Mouse (Mus musculus) hindbrain, embryonic 12.5 days (tissue): Measurements from ENCODE around the gene Ecm2. TPM values are rescaled to one million over a fixed set of nuclear protein-coding genes. Genes with fewer than 3 reads are reported as not detected.

Source experiments
- ATAC-seq: fragments of 200-750 bp; cut with Nextera tagmentation; 2 replicates; pipeline ENCODE4 v1.8.0; 2017; ENCODE audit warnings: moderate TSS enrichment; ENCODE audit not compliant: low FRiP score
- H3K27ac ChIP-seq: fragments of 300-500 bp; sonication (generic); 2 replicates; pipeline ENCODE4 v1.5.1; 2016; ENCODE audit warnings: mild to moderate bottlenecking
- H3K27me3 ChIP-seq: fragments of 300-500 bp; sonication (generic); 2 replicates; pipeline ENCODE4 v1.6.1; 2016; ENCODE audit warnings: mild to moderate bottlenecking
- H3K36me3 ChIP-seq: fragments of 300-500 bp; sonication (generic); 2 replicates; pipeline ENCODE4 v1.6.1; 2016; ENCODE audit warnings: mild to moderate bottlenecking
- H3K4me1 ChIP-seq: fragments of 300-500 bp; sonication (generic); 2 replicates; pipeline ENCODE4 v1.6.1; 2016
- H3K4me2 ChIP-seq: fragments of 300-500 bp; sonication (generic); replicated peaks from 2 replicates; pipeline ENCODE4 v1.6.1; 2016; ENCODE audit warnings: mild to moderate bottlenecking
- H3K4me3 ChIP-seq: fragments of 300-500 bp; sonication (generic); 2 replicates; pipeline ENCODE4 v1.5.1; 2016; ENCODE audit warnings: mild to moderate bottlenecking
- H3K9ac ChIP-seq: fragments of 300-500 bp; sonication (generic); 2 replicates; pipeline ENCODE4 v1.6.1; 2016; ENCODE audit warnings: mild to moderate bottlenecking, moderate library complexity
- H3K9me3 ChIP-seq: fragments of 300-500 bp; sonication (generic); replicated peaks from 2 replicates; pipeline ENCODE4 v1.6.1; 2016; ENCODE audit warnings: mild to moderate bottlenecking
- WGBS: fragments of 180-500 bp; shearing (Covaris S2); methylation state at CpG from one replicate; pipeline ENCODE4 v1.1.7; 2016; 5-methylcytosine and 5-hydroxymethylcytosine counted together
- polyA plus RNA-seq: library from polyadenylated mRNA; unstranded; fragments of >200 nt; fragmentation: Nextera tagmentation; extraction: Ambion mirVana; gene quantifications from 2 replicates; pipeline ENCODE4 v1.2.1, GENCODE M21; 2016

Ecm2 gene
- polyA plus RNA-seq = 1.4 TPM in 2 replicates

GRCm38 (mm10) chr13:49504510-49504909 lies at the start of gene Ecm2:
TSS of gene Ecm2 (plus strand) at chr13:49504810.
- no peak for ATAC-seq
- no peaks in the 10 kb centered on the region for H3K27me3 ChIP-seq
- no peak within 1 kb of the TSS for H3K4me3 ChIP-seq
- H3K9me3 ChIP-seq = no peaks in the 10 kb centered on the region
- no peaks in the 10 kb centered on the region for H3K4me1 ChIP-seq
- no peak within 1 kb of the TSS for H3K4me2 ChIP-seq
- H3K9ac ChIP-seq = no peak within 1 kb of the TSS
- H3K27ac ChIP-seq = no peak within 1 kb of the TSS
- no peaks in the 10 kb centered on the region for H3K36me3 ChIP-seq
- 46% methylated on average over 4 of the region's 4 CpGs for WGBS

GRCm38 (mm10) chr13:49460276-49460675 lies 44.3 kb upstream of the Ecm2 start:
- H3K27me3 ChIP-seq = no peaks in the 10 kb centered on the region
- H3K4me3 ChIP-seq = no peak overlapping the region
- H3K36me3 ChIP-seq = peaks cover 53% of the 10 kb centered on the region
- no peaks in the 10 kb centered on the region for H3K4me1 ChIP-seq
- peak overlapping the region; percentile 23; the same call in 1 of the 2 replicates for H3K27ac ChIP-seq
- no peak for ATAC-seq
- no peak overlapping the region for H3K9ac ChIP-seq
- 91% methylated on average over 4 of the region's 4 CpGs for WGBS
- no peaks in the 10 kb centered on the region for H3K9me3 ChIP-seq
- no peak overlapping the region for H3K4me2 ChIP-seq

DNA sequence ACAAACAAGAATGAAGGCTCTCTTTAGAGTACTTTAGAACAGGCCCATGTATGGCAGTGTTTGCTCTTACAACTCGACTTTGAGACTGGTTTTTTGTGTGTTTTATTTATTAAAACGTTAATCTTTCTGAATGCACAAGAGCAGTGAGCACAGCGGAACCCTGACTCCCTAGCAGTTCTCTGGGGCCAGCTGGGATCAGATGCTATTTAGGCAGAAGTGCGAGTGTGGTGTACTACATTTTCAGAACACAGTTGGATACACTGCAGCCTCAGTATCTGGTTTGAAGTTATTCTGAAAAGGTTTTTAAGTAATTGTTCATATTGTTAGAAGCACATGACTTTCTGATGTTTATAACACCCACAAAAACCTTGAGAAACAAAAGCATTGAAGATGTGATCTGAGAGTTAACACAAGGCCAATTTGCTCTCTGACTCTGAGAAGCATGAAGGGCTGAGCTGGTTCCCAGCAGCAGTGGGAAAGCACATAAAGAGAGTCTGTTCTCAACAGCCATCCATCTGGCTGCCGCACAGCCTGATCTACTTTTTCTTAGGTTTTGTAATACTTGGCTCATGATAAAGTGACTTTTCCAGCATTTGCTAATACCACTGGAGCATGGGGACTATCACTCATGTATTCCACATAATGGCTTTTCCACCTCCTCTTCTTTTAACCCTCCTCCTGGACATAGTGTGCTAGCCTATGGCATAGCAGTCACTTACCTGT lies 43.8 kb upstream of the Ecm2 start:
- whole genome bisulfite sequencing = 77% methylated on average over 5 of the region's 5 CpGs

DNA sequence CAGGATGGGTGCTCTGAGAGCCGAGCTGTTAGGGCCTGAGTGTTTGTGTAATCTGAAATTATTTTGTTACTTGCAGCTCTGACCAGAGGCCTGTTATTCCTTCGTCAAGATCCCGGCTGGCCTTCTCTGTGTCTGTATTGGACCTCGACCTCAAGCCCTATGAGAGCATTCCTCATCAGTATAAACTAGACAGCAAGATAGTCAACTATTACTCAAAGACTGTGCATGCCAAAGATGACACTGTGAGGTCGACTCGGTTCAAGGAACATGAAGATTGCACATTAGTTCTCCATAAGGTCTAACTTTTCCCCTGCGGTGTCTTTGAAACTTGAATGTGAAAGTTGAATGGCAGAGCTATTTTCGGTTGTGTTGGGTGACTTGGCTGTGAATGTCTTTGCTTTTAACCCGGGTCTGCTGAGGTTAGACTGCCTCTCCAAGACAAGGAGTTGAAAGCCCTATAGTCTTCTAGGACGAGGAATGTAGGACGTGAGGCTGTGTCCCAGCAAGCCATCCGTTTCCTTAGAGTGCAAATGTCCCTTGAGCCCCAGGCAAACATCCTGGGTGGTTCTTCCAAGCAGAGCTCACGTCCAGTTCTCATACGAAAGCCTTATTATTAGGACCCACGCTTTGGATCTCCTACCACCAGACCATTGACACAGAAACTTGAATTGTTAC lies 43.0 kb upstream of the Ecm2 start:
- Histone ChIP-seq H3K4me1 (no peaks in the 10 kb centered on the region), H3K27me3 (no peaks in the 10 kb centered on the region), H3K36me3 (peaks cover 58% of the 10 kb centered on the region), H3K9me3 (no peaks in the 10 kb centered on the region), H3K9ac (no peak overlapping the region), H3K4me3 (no peak overlapping the region), H3K27ac (no peak overlapping the region), H3K4me2 (no peak overlapping the region)
- no peak for ATAC-seq
- 66% methylated on average over 15 of the region's 15 CpGs for WGBS

More for the DNA sequence above, 43.8 kb upstream of the Ecm2 start:
- H3K4me2 ChIP-seq = no peak overlapping the region
- no peaks in the 10 kb centered on the region for H3K4me1 ChIP-seq
- ATAC-seq = no peak
- H3K27me3 ChIP-seq = no peaks in the 10 kb centered on the region
- no peak overlapping the region for H3K4me3 ChIP-seq
- H3K9ac ChIP-seq = no peak overlapping the region
- H3K9me3 ChIP-seq = no peaks in the 10 kb centered on the region
- H3K27ac ChIP-seq = peak overlapping the region; percentile 23; the same call in 1 of the 2 replicates
- H3K36me3 ChIP-seq = peaks cover 58% of the 10 kb centered on the region

DNA sequence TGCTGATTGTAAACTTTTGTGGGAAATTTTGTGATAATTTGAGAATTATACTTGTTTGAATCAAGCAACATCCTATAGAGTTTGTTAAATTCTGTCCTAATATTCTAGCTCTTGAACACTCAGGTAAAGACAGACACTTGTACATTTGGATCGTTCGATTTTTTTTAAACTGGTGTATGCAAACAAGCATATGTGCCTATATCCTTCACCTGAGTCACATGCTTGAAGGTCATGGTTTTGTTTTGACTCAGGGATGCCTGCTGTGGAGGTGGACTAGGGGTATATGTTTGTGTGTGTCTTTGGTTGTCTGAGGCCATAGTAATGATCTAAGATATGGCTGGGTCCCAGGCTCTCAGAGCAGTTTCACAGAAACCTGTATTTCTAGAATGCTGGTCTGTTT lies 41.7 kb upstream of the Ecm2 start:
- no peak for ATAC-seq
- H3K9me3 ChIP-seq = no peaks in the 10 kb centered on the region
- WGBS = 96% methylated on average over 2 of the region's 2 CpGs
- H3K27me3 ChIP-seq = no peaks in the 10 kb centered on the region
- H3K36me3 ChIP-seq = peaks cover 53% of the 10 kb centered on the region
- H3K4me3 ChIP-seq = no peak overlapping the region
- H3K27ac ChIP-seq = no peak overlapping the region
- H3K4me2 ChIP-seq = no peak overlapping the region
- no peak overlapping the region for H3K9ac ChIP-seq
- H3K4me1 ChIP-seq = peaks cover 3% of the 10 kb centered on the region; the same call in 1 of the 2 replicates

GRCm38 (mm10) chr13:49465875-49466274 lies 38.7 kb upstream of the Ecm2 start:
- Histone ChIP-seq H3K9ac (no peak overlapping the region), H3K36me3 (peaks cover 41% of the 10 kb centered on the region), H3K9me3 (no peaks in the 10 kb centered on the region), H3K27me3 (no peaks in the 10 kb centered on the region), H3K27ac (no peak overlapping the region; the same call in 1 of the 2 replicates), H3K4me1 (peaks cover 3% of the 10 kb centered on the region; the same call in 1 of the 2 replicates), H3K4me3 (no peak overlapping the region), H3K4me2 (no peak overlapping the region)
- no peak for ATAC-seq
- WGBS = 98% methylated on average over 4 of the region's 4 CpGs

- no peaks in the 10 kb centered on the region for H3K9me3 ChIP-seq
- peaks cover 35% of the 10 kb centered on the region for H3K36me3 ChIP-seq
- peaks cover 3% of the 10 kb centered on the region; the same call in 1 of the 2 replicates for H3K4me1 ChIP-seq
- WGBS = 68% methylated on average over 11 of the region's 11 CpGs
- H3K4me2 ChIP-seq = no peak overlapping the region
- H3K9ac ChIP-seq = no peak overlapping the region
- no peak for ATAC-seq
- H3K27ac ChIP-seq = peak overlapping the region; percentile 30; the same call in 1 of the 2 replicates
- no peaks in the 10 kb centered on the region for H3K27me3 ChIP-seq
- no peak overlapping the region for H3K4me3 ChIP-seq
Observed at GRCm38 (mm10) chr13:49466393-49467075, 38.1 kb upstream of the Ecm2 start.

GRCm38 (mm10) chr13:49467585-49467984 lies 37.0 kb upstream of the Ecm2 start:
- H3K4me1 ChIP-seq = peaks cover 3% of the 10 kb centered on the region; the same call in 1 of the 2 replicates
- H3K4me2 ChIP-seq = no peak overlapping the region
- no peak overlapping the region for H3K4me3 ChIP-seq
- no peaks in the 10 kb centered on the region for H3K9me3 ChIP-seq
- no peak overlapping the region for H3K9ac ChIP-seq
- 0 out of 2 replicates have a peak, but pooled peaks have one; percentile 35 for ATAC-seq
- peaks cover 26% of the 10 kb centered on the region for H3K36me3 ChIP-seq
- no peaks in the 10 kb centered on the region for H3K27me3 ChIP-seq
- 76% methylated on average over 2 of the region's 2 CpGs for WGBS
- peak overlapping the region; percentile 61; the same call in 1 of the 2 replicates for H3K27ac ChIP-seq

DNA sequence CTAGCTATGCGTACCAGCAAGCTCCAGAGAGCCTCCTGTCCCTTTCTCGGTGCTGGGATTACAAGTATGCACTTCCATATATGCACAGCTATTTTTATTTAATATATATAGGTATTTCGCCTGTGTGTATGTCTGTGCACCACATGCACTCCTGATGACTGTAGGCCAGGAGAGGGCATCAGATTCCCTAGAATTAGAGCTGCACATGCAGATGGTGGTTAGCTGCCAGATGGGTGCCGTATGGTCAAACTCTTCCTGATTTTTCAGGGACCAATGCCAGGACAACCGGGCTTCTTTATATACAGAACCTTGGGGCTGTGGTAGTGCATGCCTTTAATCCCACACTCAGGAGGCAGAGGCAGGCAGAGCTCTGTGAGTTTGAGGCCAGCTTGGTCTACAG lies 35.6 kb upstream of the Ecm2 start:
- Histone ChIP-seq H3K4me1 (peaks cover 3% of the 10 kb centered on the region; the same call in 1 of the 2 replicates), H3K27me3 (no peaks in the 10 kb centered on the region), H3K9ac (no peak overlapping the region), H3K4me3 (no peak overlapping the region), H3K9me3 (no peaks in the 10 kb centered on the region), H3K36me3 (peaks cover 16% of the 10 kb centered on the region), H3K27ac (no peak overlapping the region), H3K4me2 (no peak overlapping the region)
- no peak for ATAC-seq
- WGBS = 93% methylated on average over 5 of the region's 5 CpGs

DNA sequence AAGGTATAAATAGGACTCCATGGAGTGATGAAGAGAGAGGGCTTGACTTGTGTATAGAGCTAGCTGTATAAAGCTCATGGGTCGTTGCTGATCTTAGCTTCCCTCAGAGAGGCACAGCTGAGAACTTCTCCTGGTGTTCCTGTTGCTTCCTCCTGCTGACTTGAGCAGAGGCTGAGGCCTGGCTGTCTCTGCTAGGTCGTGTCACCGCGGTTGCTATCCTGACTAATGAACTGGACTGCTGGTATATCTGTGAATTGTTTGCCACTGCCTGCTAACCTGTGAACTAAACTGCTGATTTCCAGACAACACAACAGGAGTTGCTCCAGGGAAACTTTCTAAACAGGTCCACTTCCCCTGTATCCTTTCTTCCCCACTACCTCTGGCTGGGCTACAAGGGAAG lies 34.3 kb upstream of the Ecm2 start:
- WGBS = 86% methylated on average over 4 of the region's 4 CpGs
- Histone ChIP-seq H3K9ac (no peak overlapping the region), H3K27me3 (no peaks in the 10 kb centered on the region), H3K27ac (no peak overlapping the region), H3K4me3 (no peak overlapping the region), H3K36me3 (peaks cover 5% of the 10 kb centered on the region), H3K4me2 (no peak overlapping the region), H3K4me1 (peaks cover 3% of the 10 kb centered on the region; the same call in 1 of the 2 replicates), H3K9me3 (no peaks in the 10 kb centered on the region)
- no peak for ATAC-seq

DNA sequence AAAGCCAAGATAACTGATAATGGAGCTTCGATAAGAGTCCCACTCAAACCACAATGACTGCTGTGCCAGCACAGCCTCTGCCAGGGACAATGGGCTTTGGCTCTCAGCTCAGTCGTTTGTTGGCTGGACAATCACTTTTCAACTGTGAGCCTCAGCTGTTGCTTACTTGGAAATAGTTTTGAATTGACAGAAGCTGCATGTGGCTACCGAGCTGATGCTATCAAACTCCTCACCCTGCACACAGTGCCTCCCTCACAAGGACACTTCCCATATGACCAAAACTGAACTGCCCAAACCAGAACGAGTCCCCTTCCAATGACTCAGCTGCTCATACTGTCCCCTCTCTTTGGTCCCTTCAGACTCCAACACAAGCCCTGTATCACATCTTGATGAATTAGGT lies 33.8 kb upstream of the Ecm2 start:
- Histone ChIP-seq H3K27me3 (no peaks in the 10 kb centered on the region), H3K4me3 (no peak overlapping the region), H3K27ac (no peak overlapping the region), H3K4me2 (no peak overlapping the region), H3K36me3 (0 out of 2 replicates have a peak, but pooled peaks cover under 1% of the 10 kb centered on the region), H3K9ac (no peak overlapping the region), H3K4me1 (peaks cover 3% of the 10 kb centered on the region; the same call in 1 of the 2 replicates), H3K9me3 (no peaks in the 10 kb centered on the region)
- no peak for ATAC-seq
- WGBS = 85% methylated on average over 4 of the region's 4 CpGs
